Mouse (Mus musculus) adrenal gland, postnatal 14 days (tissue): ENCODE data around the gene Armc2. TPM values are rescaled to one million over a fixed set of nuclear protein-coding genes. Genes with fewer than 3 reads are reported as not detected.
A peak's percentile ranks its signal among the peaks of the same experiment; 100 is the strongest.

Source experiments
- DNase-seq: peaks from one replicate; pipeline ENCODE4 v3.0.0; 2021; ENCODE audit warnings: mixed read lengths
- total RNA-seq: library from RNA; stranded (reverse); gene quantifications from 2 replicates; pipeline ENCODE4 v1.2.3, GENCODE M21; 2021

Gene Armc2
- total RNA-seq, 1 experiment from 2014 or later: 0.74 TPM

- DNase-seq: no peak
These were observed 116.4 kb downstream of the Armc2 start for GRCm38 (mm10) chr10:41901864-41902263.

GRCm38 (mm10) chr10:41901456-41901855 is 116.8 kb downstream of the Armc2 start:
- no peak for DNase-seq

- DNase-seq: no peak
These were observed 121.4 kb downstream of the Armc2 start for GRCm38 (mm10) chr10:41896865-41897264.

- no peak for DNase-seq
These were observed 121.8 kb downstream of the Armc2 start for GRCm38 (mm10) chr10:41896425-41896824.

GRCm38 (mm10) chr10:41893433-41894411 is 124.5 kb downstream of the Armc2 start:
- DNase-seq: peak; percentile 60

GRCm38 (mm10) chr10:41891312-41891711 is 126.9 kb downstream of the Armc2 start:
- no peak for DNase-seq

GRCm38 (mm10) chr10:41890537-41890936 is 127.7 kb downstream of the Armc2 start:
- no peak for DNase-seq

- no peak for DNase-seq
These were observed 128.7 kb downstream of the Armc2 start for GRCm38 (mm10) chr10:41889566-41889965.

- no peak for DNase-seq
These were observed 129.8 kb downstream of the Armc2 start for GRCm38 (mm10) chr10:41888365-41888941.

- peak; percentile 98 for DNase-seq
These were observed 131.0 kb downstream of the Armc2 start for GRCm38 (mm10) chr10:41887080-41887821.

- peak; percentile 16 for DNase-seq
These were observed 134.3 kb downstream of the Armc2 start for GRCm38 (mm10) chr10:41883741-41884575.

- DNase-seq: peak; percentile 26
These were observed 136.8 kb downstream of the Armc2 start for GRCm38 (mm10) chr10:41881438-41881837.

- no peak for DNase-seq
These were observed 137.5 kb downstream of the Armc2 start for GRCm38 (mm10) chr10:41880777-41881176.

GRCm38 (mm10) chr10:41880206-41880605 is 138.0 kb downstream of the Armc2 start:
- DNase-seq: no peak

- DNase-seq: no peak
These were observed 138.6 kb downstream of the Armc2 start for GRCm38 (mm10) chr10:41879675-41880074.

- no peak for DNase-seq
These were observed 139.9 kb downstream of the Armc2 start for GRCm38 (mm10) chr10:41878344-41878743.

GRCm38 (mm10) chr10:41875624-41876023 is 142.6 kb downstream of the Armc2 start:
- DNase-seq: no peak

- DNase-seq: no peak
These were observed 146.7 kb downstream of the Armc2 start for GRCm38 (mm10) chr10:41871564-41871963.

GRCm38 (mm10) chr10:41870101-41870500 is 148.1 kb downstream of the Armc2 start:
- no peak for DNase-seq

- DNase-seq: no peak
These were observed 150.3 kb downstream of the Armc2 start for GRCm38 (mm10) chr10:41867956-41868355.

- DNase-seq: no peak
These were observed 151.4 kb downstream of the Armc2 start for GRCm38 (mm10) chr10:41866838-41867154.
